Mouse (Mus musculus) cerebellum, adult 2 months (tissue): ENCODE results near the gene Ddx46.

Experiments
- CTCF ChIP-seq: fragments of 200-500 bp; IDR thresholded peaks from 2 replicates; pipeline ENCODE4 v1.5.1; 2011; ENCODE audit warnings: low read depth, mild to moderate bottlenecking, control low read depth, low read length, moderate library complexity, borderline replicate concordance; ENCODE audit not compliant: insufficient read depth
- POLR2A ChIP-seq: fragments of 200-500 bp; IDR thresholded peaks from 2 replicates; pipeline ENCODE4 v1.6.1; 2011; ENCODE audit warnings: low read length, control low read depth, borderline replicate concordance; ENCODE audit not compliant: insufficient read depth

DNA sequence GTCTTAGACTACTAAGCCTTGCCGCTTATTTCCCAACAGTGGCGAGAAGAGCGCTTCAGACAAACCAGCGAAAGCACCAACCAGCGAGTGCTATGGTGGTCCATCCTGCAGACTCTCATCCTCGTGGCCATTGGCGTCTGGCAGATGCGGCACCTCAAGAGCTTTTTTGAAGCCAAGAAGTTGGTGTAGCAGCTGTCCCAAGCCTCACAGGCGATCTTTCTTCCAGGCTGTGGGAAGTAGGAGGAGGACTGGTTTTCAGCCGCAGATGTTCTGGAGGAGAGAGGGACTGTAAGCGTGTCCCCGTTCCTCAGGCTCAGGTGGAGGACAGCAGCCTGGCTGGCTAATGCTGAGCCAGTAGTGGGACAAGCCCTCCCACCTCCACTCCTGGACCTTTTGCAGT is 38.0 kb upstream of the Ddx46 start:
- no peak for TF ChIP-seq CTCF
- TF ChIP-seq POLR2A: no peak
